ENCODE assay signal across 24 mouse cellular contexts in the genomic region with DNA sequence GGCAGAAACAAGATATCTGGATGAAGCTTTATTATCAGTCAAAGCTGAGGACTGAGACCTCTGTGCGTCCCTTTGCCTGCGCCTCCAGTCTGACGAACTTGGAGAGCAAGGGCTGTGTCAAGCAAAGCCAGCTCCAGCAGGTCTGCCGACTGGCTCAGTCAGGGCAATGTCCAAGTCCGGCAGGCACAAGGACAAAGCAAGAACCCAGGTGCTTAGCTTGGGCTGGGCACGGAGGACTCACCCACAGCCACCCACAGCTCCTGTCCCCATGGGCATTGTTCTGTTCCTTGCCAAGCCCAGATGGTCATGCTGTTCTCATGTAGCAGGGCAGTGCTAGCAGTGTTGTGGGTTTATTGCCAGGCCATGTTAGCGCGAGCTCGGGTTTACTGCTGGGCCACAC. TPM values are rescaled to one million over a fixed set of nuclear protein-coding genes. Genes with fewer than 3 reads are reported as not detected.
A peak's percentile ranks its signal among the peaks of the same experiment; 100 is the strongest.
DNase-seq lines count a peak whose midpoint lies in the region; ATAC-seq and TF ChIP-seq lines count a peak whose summit lies in the region.
"Had no signal": no experiment of that assay in that cellular context is flagged by ENCODE, and none has a peak within 500 bp of the region (broad histone marks: within the 10 kb centered on the region; RNA-seq: fewer than 3 reads in every experiment).

No protein-coding gene starts in this region.

- DNase-seq in cerebellum, postnatal 25 days: peak; percentile 27 to 33
- DNase-seq in cerebellum, adult 18-20 months: no peak
- DNase-seq in kidney, postnatal 14 days: peak; percentile 53
- DNase-seq in stomach, postnatal 0 days (ENCODE audit: low spot score): peak; percentile 68
- DNase-seq in ovary, postnatal 14 days (ENCODE audit: low spot score): no peak
- DNase-seq in adrenal gland, postnatal 36 days: no peak
- DNase-seq: cerebellum, adult 9-10 months; heart, postnatal 14 days; layer of hippocampus, adult 9-11 months; left cerebral cortex, postnatal 4 days; liver; lung, adult 18-20 months; right cerebral cortex, postnatal 25 days; thymus, postnatal 14 days had no signal

- H3K9me3 ChIP-seq in intestine, embryonic 15.5 days: no peaks in the 10 kb centered on the region
- H3K9me3 ChIP-seq in stomach, postnatal 0 days (ENCODE audit: control insufficient read depth, low read length): no peaks in the 10 kb centered on the region
- H3K9me3 ChIP-seq: forebrain, embryonic 12.5 days; hindbrain, embryonic 13.5 days; midbrain, embryonic 15.5 days; neural tube, embryonic 15.5 days had no signal

- no peak for TF ChIP-seq EP300 in stomach, postnatal 0 days (optimal IDR thresholded peaks at IDR 0.05)

- peak; percentile 75 for ATAC-seq in intestine, embryonic 15.5 days
- peak; percentile 72 for ATAC-seq in stomach, postnatal 0 days (ENCODE audit: low FRiP score, low TSS enrichment)
- ATAC-seq: inflammation-experienced regulatory T-cells, adult 6 months; midbrain, embryonic 15.5 days had no signal

- H3K4me2 ChIP-seq in intestine, embryonic 15.5 days (replicated peaks): no peak overlapping the region
- no peak overlapping the region for H3K4me2 ChIP-seq in stomach, postnatal 0 days (replicated peaks; ENCODE audit: low read depth)
- H3K4me2 ChIP-seq: forebrain, embryonic 12.5 days; heart, embryonic 11.5 days; hindbrain, embryonic 13.5 days; midbrain, embryonic 15.5 days; neural tube, embryonic 15.5 days had no signal

- H3K9ac ChIP-seq in intestine, embryonic 15.5 days: no peak overlapping the region
- no peak overlapping the region for H3K9ac ChIP-seq in stomach, postnatal 0 days (ENCODE audit: low read length)
- H3K9ac ChIP-seq: forebrain, embryonic 12.5 days; hindbrain, embryonic 13.5 days; midbrain, embryonic 15.5 days; neural tube, embryonic 15.5 days had no signal

- WGBS in intestine, embryonic 15.5 days: 55% methylated on average over 9 of the region's 9 CpGs
- WGBS in stomach, postnatal 0 days: 78% methylated on average over 9 of the region's 9 CpGs

- H3K27ac ChIP-seq in intestine, embryonic 15.5 days: peak overlapping the region; percentile 68
- no peak overlapping the region for H3K27ac ChIP-seq in stomach, postnatal 0 days (replicated peaks)
- H3K27ac ChIP-seq: forebrain, embryonic 12.5 days; hindbrain, embryonic 13.5 days; left cerebral cortex, adult 2 months; midbrain, embryonic 15.5 days; neural tube, embryonic 15.5 days had no signal

- peaks cover 12% of the 10 kb centered on the region for H3K4me1 ChIP-seq in intestine, embryonic 15.5 days (replicated peaks)
- no peaks in the 10 kb centered on the region; the same call in none of the 2 replicates for H3K4me1 ChIP-seq in stomach, postnatal 0 days (replicated peaks; ENCODE audit: control insufficient read depth, insufficient read depth)
- H3K4me1 ChIP-seq: megakaryocyte, embryonic 14.5 days had no signal

- no peaks in the 10 kb centered on the region for H3K36me3 ChIP-seq in intestine, embryonic 15.5 days
- H3K36me3 ChIP-seq in stomach, postnatal 0 days (ENCODE audit: control insufficient read depth, insufficient read depth, low read length): no peaks in the 10 kb centered on the region
- H3K36me3 ChIP-seq: forebrain, embryonic 12.5 days; hindbrain, embryonic 13.5 days; midbrain, embryonic 15.5 days; neural tube, embryonic 15.5 days had no signal

- TF ChIP-seq CTCF in stomach, postnatal 0 days (IDR thresholded peaks at IDR 0.05; ENCODE audit: low read depth): no peak

- no peak overlapping the region for H3K4me3 ChIP-seq in intestine, embryonic 15.5 days (replicated peaks)
- no peak overlapping the region for H3K4me3 ChIP-seq in stomach, postnatal 0 days (ENCODE audit: low read depth, low read length)
- H3K4me3 ChIP-seq: forebrain, embryonic 12.5 days; hindbrain, embryonic 13.5 days; left cerebral cortex, adult 2 months; megakaryocyte, embryonic 14.5 days; midbrain, embryonic 15.5 days; myocyte; neural tube, embryonic 15.5 days had no signal

- no peaks in the 10 kb centered on the region for H3K27me3 ChIP-seq in intestine, embryonic 15.5 days (replicated peaks)
- H3K27me3 ChIP-seq in stomach, postnatal 0 days (ENCODE audit: control insufficient read depth, insufficient read depth, low read length): no peaks in the 10 kb centered on the region

RNA-seq across cellular contexts. Expression of a gene that starts 8.5 kb away (rescaled TPM):
- 6.4 and 7.6 TPM in 2 replicates for polyA plus RNA-seq in intestine, embryonic 15.5 days (2015; fragmentation: Nextera tagmentation; extraction: Ambion mirVana)
- polyA plus RNA-seq in stomach, postnatal 0 days (2015; fragmentation: Nextera tagmentation; extraction: Ambion mirVana): 7.3 and 10.9 TPM in 2 replicates
- 10 to 100 TPM; 40.8 to 55.7 TPM for total RNA-seq in adrenal gland, postnatal 36 days (2021)
- polyA plus RNA-seq: inflammation-experienced regulatory T-cells, adult 6 months had no signal

Comparison
In these comparisons a context has a peak if more than half of its experiments do, and no peak if none do; other contexts are left out.
1. DNase-seq: peak in cerebellum, postnatal 25 days (2 of 2), kidney, postnatal 14 days (single experiment) and stomach, postnatal 0 days (single experiment); none in cerebellum, adult 18-20 months (0 of 2), ovary, postnatal 14 days (single experiment) and adrenal gland, postnatal 36 days (0 of 2).